Mouse (Mus musculus): ENCODE measurements around the gene Dhx9.
"Not testable (repeated sequence)": the region's sequence is repeated elsewhere in the genome, so short reads cannot be mapped to it uniquely, and the experiment has no call there.

Gene Dhx9

GRCm38 (mm10) chr1:153417805-153418204 lies 69.7 kb downstream of the Dhx9 start:
- DNase-seq (ENCODE audit: low spot score) = not testable (repeated sequence)

GRCm38 (mm10) chr1:153416271-153416832 lies 71.1 kb downstream of the Dhx9 start:
- DNase-seq (ENCODE audit: low spot score) = not testable (repeated sequence)

- DNase-seq (ENCODE audit: low spot score) = not testable (repeated sequence)
These were observed 71.7 kb downstream of the Dhx9 start for GRCm38 (mm10) chr1:153415742-153416141.

GRCm38 (mm10) chr1:153414962-153415361 lies 72.5 kb downstream of the Dhx9 start:
- no peak for DNase-seq (ENCODE audit: low spot score)

GRCm38 (mm10) chr1:153414114-153414723 lies 73.2 kb downstream of the Dhx9 start:
- peak; percentile 18 for DNase-seq (ENCODE audit: low spot score)

GRCm38 (mm10) chr1:153413397-153414020 lies 74.0 kb downstream of the Dhx9 start:
- DNase-seq (ENCODE audit: low spot score) = not testable (repeated sequence)

GRCm38 (mm10) chr1:153412663-153413396 lies 74.6 kb downstream of the Dhx9 start:
- not testable (repeated sequence) for DNase-seq (ENCODE audit: low spot score)

- no peak for DNase-seq (ENCODE audit: low spot score)
These were observed 75.7 kb downstream of the Dhx9 start for GRCm38 (mm10) chr1:153411723-153412122.

- DNase-seq (ENCODE audit: low spot score) = not testable (repeated sequence)
These were observed 76.5 kb downstream of the Dhx9 start for GRCm38 (mm10) chr1:153410915-153411314.

- not testable (repeated sequence) for DNase-seq (ENCODE audit: low spot score)
These were observed 79.2 kb downstream of the Dhx9 start for GRCm38 (mm10) chr1:153408296-153408695.

- DNase-seq (ENCODE audit: low spot score) = not testable (repeated sequence)
These were observed 79.8 kb downstream of the Dhx9 start for GRCm38 (mm10) chr1:153407641-153408040.
